Mouse (Mus musculus) heart, postnatal 0 days (tissue): ENCODE data around the gene Fxyd3. TPM values are rescaled to one million over a fixed set of nuclear protein-coding genes. Genes with fewer than 3 reads are reported as not detected.

ENCODE experiments used
- ATAC-seq: fragments of 200-750 bp; cut with Nextera tagmentation; 2 replicates; pipeline ENCODE4 v1.8.0; 2017; ENCODE audit warnings: low read depth, moderate number of reproducible peaks, moderate library complexity; ENCODE audit not compliant: insufficient read depth
- DNase-seq: peaks from one replicate; pipeline ENCODE4 v3.0.0-alpha.2; 2016; ENCODE audit warnings: low spot score
- H3K27ac ChIP-seq: fragments of 300-500 bp; sonication (generic); 2 replicates; pipeline ENCODE4 v1.5.1; 2014; ENCODE audit warnings: low read depth, mild to moderate bottlenecking
- H3K27me3 ChIP-seq: fragments of 300-500 bp; sonication (generic); 2 replicates; pipeline ENCODE4 v1.6.1; 2014; ENCODE audit warnings: low read length, mixed read lengths; ENCODE audit not compliant: control insufficient read depth, insufficient read depth
- H3K36me3 ChIP-seq: fragments of 300-500 bp; sonication (generic); replicated peaks from 2 replicates; pipeline ENCODE4 v1.6.1; 2014; ENCODE audit warnings: low read length, mixed read lengths; ENCODE audit not compliant: control insufficient read depth, insufficient read depth
- H3K4me1 ChIP-seq: fragments of 300-500 bp; sonication (generic); 2 replicates; pipeline ENCODE4 v1.6.1; 2014; ENCODE audit warnings: antibody characterized with exemption; ENCODE audit not compliant: control insufficient read depth, insufficient read depth
- H3K4me2 ChIP-seq: fragments of 300-500 bp; sonication (generic); 2 replicates; pipeline ENCODE4 v1.6.1; 2014; ENCODE audit warnings: low read depth, mild to moderate bottlenecking, low read length, moderate library complexity
- H3K4me3 ChIP-seq: fragments of 300-500 bp; sonication (generic); 2 replicates; pipeline ENCODE4 v1.5.1; 2014; ENCODE audit warnings: low read depth, low read length
- H3K9ac ChIP-seq: fragments of 300-500 bp; sonication (generic); replicated peaks from 2 replicates; pipeline ENCODE4 v1.6.1; 2014; ENCODE audit warnings: low read depth, low read length, mixed read lengths
- H3K9me3 ChIP-seq: fragments of 300-500 bp; sonication (generic); replicated peaks from 2 replicates; pipeline ENCODE4 v1.6.1; 2016; ENCODE audit warnings: low read length; ENCODE audit not compliant: control insufficient read depth
- CTCF ChIP-seq: IDR thresholded peaks from 2 replicates; pipeline ENCODE4 v1.5.1; 2016; ENCODE audit warnings: antibody characterized with exemption, control low read depth, low read depth
- EP300 ChIP-seq: IDR thresholded peaks from 2 replicates; pipeline ENCODE4 v1.6.1; 2016; ENCODE audit warnings: antibody characterized with exemption, low read depth
- WGBS: fragments of 180-500 bp; shearing (Covaris S2); extraction: QIAGEN DNeasy Blood & Tissue Kit; methylation state at CpG from one replicate; pipeline ENCODE4 v1.1.7; 2014; 5-methylcytosine and 5-hydroxymethylcytosine counted together
- polyA plus RNA-seq: library from polyadenylated mRNA; unstranded; fragments of >200 nt; fragmentation: Nextera tagmentation; extraction: Ambion mirVana; gene quantifications from 2 replicates; pipeline ENCODE4 v1.2.1, GENCODE M21; 2015
- total RNA-seq: library from RNA; depleted of rRNA; stranded (reverse); fragments of >200 nt; gene quantifications from 2 replicates; pipeline ENCODE4 v1.2.3, GENCODE M21; 2014; ENCODE audit warnings: low replicate concordance; rRNA removed

Fxyd3 gene
- total RNA-seq (0.81 and 0.92 TPM in 2 replicates), polyA plus RNA-seq (0.66 and 2.4 TPM in 2 replicates)

GRCm38 (mm10) chr7:31076492-31076891, at the start of gene Fxyd3:
TSS of gene Fxyd3 (minus strand) at chr7:31076704.
- Histone ChIP-seq H3K4me1 (no peaks in the 10 kb centered on the region), H3K27ac (no peak within 1 kb of the TSS), H3K36me3 (no peaks in the 10 kb centered on the region), H3K4me2 (no peak within 1 kb of the TSS), H3K27me3 (no peaks in the 10 kb centered on the region; the same call in 1 of the 2 replicates), H3K4me3 (no peak within 1 kb of the TSS), H3K9ac (no peak within 1 kb of the TSS), H3K9me3 (no peaks in the 10 kb centered on the region)
- DNase-seq (no peak), ATAC-seq (no peak)
- 54% methylated on average over 5 of the region's 5 CpGs for WGBS
- TF ChIP-seq CTCF, result no peak
- TF ChIP-seq EP300, result no peak

- TF ChIP-seq EP300 (no peak), CTCF (no peak)
- 68% methylated on average over 13 of the region's 13 CpGs for WGBS
- Histone ChIP-seq H3K9ac (no peak overlapping the region), H3K27ac (no peak overlapping the region), H3K9me3 (no peaks in the 10 kb centered on the region), H3K4me3 (no peak overlapping the region), H3K36me3 (peaks cover 19% of the 10 kb centered on the region), H3K27me3 (0 out of 2 replicates have a peak, but pooled peaks cover 18% of the 10 kb centered on the region), H3K4me1 (peaks cover 5% of the 10 kb centered on the region), H3K4me2 (no peak overlapping the region)
- no peak for DNase-seq
- ATAC-seq, result no peak
Observed at GRCm38 (mm10) chr7:31125116-31125515, 48.6 kb upstream of the Fxyd3 start.

- no peak overlapping the region for H3K4me3 ChIP-seq
- H3K27ac ChIP-seq, result no peak overlapping the region
- H3K27me3 ChIP-seq, result 0 out of 2 replicates have a peak, but pooled peaks cover 18% of the 10 kb centered on the region
- DNase-seq (no peak), ATAC-seq (no peak)
- peaks cover 5% of the 10 kb centered on the region for H3K4me1 ChIP-seq
- no peaks in the 10 kb centered on the region for H3K9me3 ChIP-seq
- TF ChIP-seq CTCF (no peak), EP300 (no peak)
- H3K36me3 ChIP-seq, result peaks cover 12% of the 10 kb centered on the region
- no peak overlapping the region for H3K9ac ChIP-seq
- no peak overlapping the region for H3K4me2 ChIP-seq
- 77% methylated on average over 5 of the region's 5 CpGs for WGBS
Observed at GRCm38 (mm10) chr7:31124381-31124780, 47.9 kb upstream of the Fxyd3 start.

GRCm38 (mm10) chr7:31123697-31124096, 47.2 kb upstream of the Fxyd3 start:
- Histone ChIP-seq H3K4me2 (no peak overlapping the region), H3K9me3 (no peaks in the 10 kb centered on the region), H3K27ac (no peak overlapping the region), H3K4me3 (no peak overlapping the region), H3K9ac (no peak overlapping the region), H3K27me3 (0 out of 2 replicates have a peak, but pooled peaks cover 18% of the 10 kb centered on the region), H3K4me1 (peaks cover 5% of the 10 kb centered on the region), H3K36me3 (peaks cover 5% of the 10 kb centered on the region; the same call in 1 of the 2 replicates)
- DNase-seq (no peak), ATAC-seq (no peak)
- WGBS, result 85% methylated on average over 3 of the region's 3 CpGs
- TF ChIP-seq CTCF (no peak), EP300 (no peak)

GRCm38 (mm10) chr7:31122641-31123631, 46.4 kb upstream of the Fxyd3 start:
- Histone ChIP-seq H3K9ac (no peak overlapping the region), H3K36me3 (no peaks in the 10 kb centered on the region), H3K27me3 (0 out of 2 replicates have a peak, but pooled peaks cover 18% of the 10 kb centered on the region), H3K4me3 (no peak overlapping the region), H3K27ac (no peak overlapping the region), H3K4me2 (no peak overlapping the region), H3K4me1 (peaks cover 5% of the 10 kb centered on the region), H3K9me3 (no peaks in the 10 kb centered on the region)
- 85% methylated on average over 16 of the region's 16 CpGs for WGBS
- no peak for TF ChIP-seq EP300
- no peak for TF ChIP-seq CTCF
- ATAC-seq (no peak), DNase-seq (no peak)
